Mouse (Mus musculus) megakaryocyte-erythroid progenitor cell, adult 5 weeks (primary cell): ENCODE measurements around the gene Ms4a5. TPM values are rescaled to one million over a fixed set of nuclear protein-coding genes. Genes with fewer than 3 reads are reported as not detected.

Experiments used
- polyA plus RNA-seq: library from polyadenylated mRNA; stranded (reverse); fragments of >175 nt; gene quantifications from 2 replicates; pipeline ENCODE4 v1.2.3, GENCODE M21; 2012

The Ms4a5 gene
- polyA plus RNA-seq: not detected in 2 replicates

DNA sequence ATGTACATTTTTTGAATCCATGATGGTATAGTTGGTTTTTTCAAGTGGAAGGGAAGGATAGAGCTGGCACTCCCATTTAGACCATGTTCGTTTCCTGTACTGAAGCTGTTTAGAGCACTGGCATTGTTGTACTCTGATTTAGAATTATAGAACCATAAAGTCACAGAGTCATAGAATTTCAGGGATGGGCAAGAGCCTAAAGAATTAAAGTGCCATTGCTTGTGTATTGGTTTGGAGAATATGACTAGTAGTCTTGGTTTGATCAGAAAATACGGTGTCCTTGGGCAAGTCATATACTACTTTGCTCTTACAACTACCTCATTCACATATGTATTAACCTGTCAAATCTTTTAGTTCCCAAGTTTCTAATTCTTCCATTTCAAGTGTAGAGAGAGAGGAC, at the start of gene Ms4a5:
Ms4a5 (minus strand) TSS at position 101 of the 400 bp plus-strand sequence.

DNA sequence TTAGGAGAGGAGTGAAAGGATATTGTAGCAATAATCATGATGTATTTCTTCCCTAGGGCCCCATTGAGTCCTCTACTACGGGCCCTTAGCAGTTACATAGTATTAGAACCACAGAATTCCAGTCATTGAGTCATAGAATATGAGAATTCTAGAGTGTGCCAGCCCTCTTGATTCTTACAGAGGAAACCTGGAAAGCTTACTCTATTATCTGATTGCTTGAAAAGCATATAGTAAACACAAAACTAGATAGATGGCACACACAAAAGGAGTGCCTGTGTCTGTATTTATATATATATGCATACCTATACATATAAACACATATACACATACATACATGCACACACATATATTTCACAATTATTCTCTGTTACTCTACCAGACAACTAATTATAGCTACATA, 30.7 kb upstream of the Ms4a5 start, which contains the start of gene Ms4a14:
Ms4a14 (minus strand) TSS at position 101 of the 400 bp plus-strand sequence.

DNA sequence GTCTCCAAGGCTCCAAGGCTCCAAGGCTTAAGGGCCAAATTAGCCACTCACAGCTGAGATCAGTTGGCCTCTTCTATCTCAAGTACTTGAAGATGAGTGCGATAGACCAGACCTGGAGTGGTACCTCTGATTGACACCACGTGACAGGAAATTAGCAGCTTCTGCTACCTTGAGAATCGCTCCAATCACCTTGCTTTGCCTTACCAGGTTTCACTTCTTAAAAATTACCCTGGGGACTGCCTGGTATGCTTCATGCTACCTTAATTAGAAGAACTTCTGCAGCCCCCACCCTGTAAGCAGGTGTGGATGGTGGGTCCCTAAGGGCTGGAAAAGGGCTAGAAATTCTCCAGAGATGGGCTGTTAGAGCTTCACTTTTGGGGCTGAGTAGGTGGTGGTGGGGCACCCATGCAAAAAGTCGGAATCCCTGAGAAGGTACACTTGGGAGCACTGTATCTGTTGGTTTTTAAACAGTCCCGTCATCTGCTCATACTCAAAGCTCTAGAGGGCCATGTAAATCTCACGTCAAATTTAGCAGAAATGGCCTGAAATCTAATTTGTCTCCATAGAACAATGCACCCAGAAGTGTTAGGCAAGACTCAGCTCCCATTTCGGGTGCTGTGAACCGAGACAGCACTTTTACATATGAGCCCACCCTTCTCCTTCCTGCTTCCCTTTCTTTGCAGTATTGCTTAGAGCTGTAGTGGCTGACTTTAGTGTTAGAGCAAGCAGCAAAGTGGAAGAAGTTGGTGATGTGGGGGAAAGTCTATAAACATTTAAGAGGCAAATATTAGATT, 17.4 kb downstream of the Ms4a5 start, which contains the start of gene Ms4a1:
Ms4a1 (minus strand) TSS at position 190 of the 794 bp plus-strand sequence.

DNA sequence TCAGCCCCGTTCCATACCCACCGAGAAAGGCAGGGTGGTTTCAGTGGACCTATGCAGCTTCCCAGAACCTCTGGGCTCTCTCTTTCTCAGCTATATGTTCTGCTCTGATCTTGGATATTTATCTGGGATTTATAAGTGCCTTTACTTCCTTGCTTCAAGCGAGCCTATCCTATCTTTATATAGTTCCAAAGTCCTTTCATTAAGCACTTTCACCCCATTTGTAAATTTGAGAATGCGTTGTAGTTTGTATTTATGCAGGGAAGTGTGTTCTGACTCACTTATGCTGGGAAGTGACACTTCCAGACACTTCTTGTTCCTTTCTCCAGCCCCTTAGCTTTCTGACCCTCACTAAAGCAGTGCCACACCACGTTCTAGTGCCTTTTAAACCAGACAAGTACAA, 51.3 kb downstream of the Ms4a5 start, which contains the start of gene Ms4a12:
Ms4a12 (minus strand) TSS at position 101 of the 400 bp plus-strand sequence.

Other genes with a start within 250 kb of the Ms4a5 start
- not detected in 2 replicates for gene Ms4a8a, start 202.8 kb downstream of the Ms4a5 start, polyA plus RNA-seq
- not detected in 2 replicates for gene 1700017D01Rik, start 153.0 kb downstream of the Ms4a5 start, polyA plus RNA-seq
- not detected in 2 replicates for gene 1700025F22Rik, start 118.6 kb downstream of the Ms4a5 start, polyA plus RNA-seq
- not detected in 2 replicates for gene Ms4a13, start 87.1 kb downstream of the Ms4a5 start, polyA plus RNA-seq
- not detected in 2 replicates for gene Ms4a12, start 51.4 kb downstream of the Ms4a5 start, polyA plus RNA-seq
- 0.12 TPM in 1 of 2 replicates, not detected in the other for gene Ms4a1, start 17.6 kb downstream of the Ms4a5 start, polyA plus RNA-seq
- gene Ms4a14, start 30.6 kb upstream of the Ms4a5 start, polyA plus RNA-seq: 0.03 TPM in 1 of 2 replicates, not detected in the other
- not detected in 2 replicates for gene Ms4a7, start 52.3 kb upstream of the Ms4a5 start, polyA plus RNA-seq
- gene Ms4a4a, start 91.7 kb upstream of the Ms4a5 start, polyA plus RNA-seq: 0.11 TPM in 1 of 2 replicates, not detected in the other
- gene Ms4a4c, start 120.9 kb upstream of the Ms4a5 start, polyA plus RNA-seq: 0.26 and 1.0 TPM in 2 replicates
- 3.5 and 4.9 TPM in 2 replicates for gene Ms4a4b, start 159.7 kb upstream of the Ms4a5 start, polyA plus RNA-seq
- gene Ms4a6c, start 185.5 kb upstream of the Ms4a5 start, polyA plus RNA-seq: 13.9 and 20.2 TPM in 2 replicates
- not detected in 2 replicates for gene Gm8369, start 202.1 kb upstream of the Ms4a5 start, polyA plus RNA-seq
- gene Ms4a6b, start 232.6 kb upstream of the Ms4a5 start, polyA plus RNA-seq: 1.8 and 2.7 TPM in 2 replicates